Mouse (Mus musculus) left cerebral cortex, adult 2 months (tissue): ENCODE measurements around the gene 1700023F06Rik. TPM values are rescaled to one million over a fixed set of nuclear protein-coding genes. Genes with fewer than 3 reads are reported as not detected.

Experiments
- DNase-seq, 2 experiments: peaks; one replicate each; pipeline ENCODE4 v3.0.0; 2021 to 2022; ENCODE audit warnings: low spot score in 2 of 2, mixed read lengths in 1 of 2; ENCODE audit errors: extremely low spot score in 1 of 2
- H3K27ac ChIP-seq: fragments of 200-600 bp; 2 replicates; pipeline ENCODE4 v1.8.1; 2022
- H3K4me3 ChIP-seq: fragments of 200-600 bp; 2 replicates; pipeline ENCODE4 v1.8.1; 2022
- CTCF ChIP-seq: fragments of 200-600 bp; IDR thresholded peaks from 2 replicates; pipeline ENCODE4 v1.8.1; 2022; ENCODE audit warnings: antibody characterized with exemption, mild to moderate bottlenecking, moderate library complexity
- intact Hi-C: fragments of 180-260 bp; cut with DNase I; formaldehyde crosslinking; loops from one replicate; pipeline ENCODE4 v1.15.1; 2025
- total RNA-seq, 2 experiments: library from RNA; stranded (reverse); gene quantifications; 2 replicates each; pipeline ENCODE4 v1.2.3; 2021

1700023F06Rik gene
- total RNA-seq, 2 experiments from 2014 or later, result 2.2 to 2.7 TPM

GRCm38 (mm10) chr11:103171286-103171620, 37.1 kb downstream of the 1700023F06Rik start:
- peak overlapping the region; percentile 95 for H3K27ac ChIP-seq

GRCm38 (mm10) chr11:103170494-103171285, 37.7 kb downstream of the 1700023F06Rik start, which contains the start of gene Fmnl1:
Fmnl1 (plus strand) TSS chr11:103171107.
- H3K4me3 ChIP-seq, result peak within 1 kb of the TSS; percentile 85
- no peak for TF ChIP-seq CTCF
- intact Hi-C loops, result loop anchor here (2.0 to 5.0 kb wide), 3 partner anchors 14 to 97 kb away; partner anchors contain the start of gene Map3k14
- peak within 1 kb of the TSS; percentile 95 for H3K27ac ChIP-seq
- DNase-seq, result peak in 1 of 2 experiments; percentile 51

More at GRCm38 (mm10) chr11:103171286-103171620, 37.1 kb downstream of the 1700023F06Rik start:
- no peak for TF ChIP-seq CTCF
- peak overlapping the region; percentile 85 for H3K4me3 ChIP-seq
- intact Hi-C loops, result loop anchor here (2.0 to 5.0 kb wide), 3 partner anchors 14 to 96 kb away; partner anchors contain the start of gene Map3k14
- no peak for DNase-seq

GRCm38 (mm10) chr11:103170111-103170493, 38.3 kb downstream of the 1700023F06Rik start:
- DNase-seq, result peak in 1 of 2 experiments; percentile 7
- no peak for TF ChIP-seq CTCF
- peak overlapping the region; percentile 95 for H3K27ac ChIP-seq
- intact Hi-C loops, result loop anchor here (2.0 to 5.0 kb wide), 3 partner anchors 15 to 97 kb away; partner anchors contain the start of gene Map3k14
- H3K4me3 ChIP-seq, result peak overlapping the region; percentile 85

GRCm38 (mm10) chr11:103169664-103170063, 38.7 kb downstream of the 1700023F06Rik start:
- peak overlapping the region; percentile 95 for H3K27ac ChIP-seq
- intact Hi-C loops, result loop anchor here (2.0 to 10.0 kb wide), 4 partner anchors 15 to 385 kb away; partner anchors contain the start of gene Map3k14
- no peak overlapping the region; the same call in 1 of the 2 replicates for H3K4me3 ChIP-seq
- no peak for TF ChIP-seq CTCF
- DNase-seq, result no peak

GRCm38 (mm10) chr11:103168690-103169390, 39.5 kb downstream of the 1700023F06Rik start:
- TF ChIP-seq CTCF, result peak; percentile 96
- intact Hi-C loops, result loop anchor here (1.0 to 10.0 kb wide), 2 partner anchors 158 to 386 kb away; no protein-coding TSS in a partner anchor
- peak overlapping the region; percentile 95 for H3K27ac ChIP-seq

GRCm38 (mm10) chr11:103164391-103164790, 44.0 kb downstream of the 1700023F06Rik start:
- intact Hi-C loops, result loop anchor here (10.0 kb wide), 1 partner anchor 390 kb away; no protein-coding TSS in a partner anchor
- TF ChIP-seq CTCF, result no peak
- no peak for DNase-seq

More at GRCm38 (mm10) chr11:103168690-103169390, 39.5 kb downstream of the 1700023F06Rik start:
- DNase-seq, result peak; percentile 72 to 73
- H3K4me3 ChIP-seq, result no peak overlapping the region

GRCm38 (mm10) chr11:103162132-103162531, 46.2 kb downstream of the 1700023F06Rik start:
- TF ChIP-seq CTCF, result peak; percentile 51
- H3K4me3 ChIP-seq, result no peak overlapping the region
- DNase-seq, result no peak
- no peak overlapping the region for H3K27ac ChIP-seq
- intact Hi-C loops, result loop anchor here (10.0 kb wide), 1 partner anchor 393 kb away; no protein-coding TSS in a partner anchor

More at GRCm38 (mm10) chr11:103164391-103164790, 44.0 kb downstream of the 1700023F06Rik start:
- Histone ChIP-seq H3K4me3 (no peak overlapping the region), H3K27ac (no peak overlapping the region)

- TF ChIP-seq CTCF, result no peak; the same call in 1 of the 2 replicates
- intact Hi-C loops, result loop anchor here (10.0 kb wide), 1 partner anchor 393 kb away; no protein-coding TSS in a partner anchor
- DNase-seq, result no peak
- no peak overlapping the region for H3K27ac ChIP-seq
- no peak overlapping the region for H3K4me3 ChIP-seq
These were observed 46.9 kb downstream of the 1700023F06Rik start for GRCm38 (mm10) chr11:103161449-103161848.

GRCm38 (mm10) chr11:103160738-103161137, 47.6 kb downstream of the 1700023F06Rik start:
- no peak overlapping the region for H3K4me3 ChIP-seq
- no peak for DNase-seq
- no peak overlapping the region for H3K27ac ChIP-seq
- intact Hi-C loops, result loop anchor here (10.0 kb wide), 1 partner anchor 394 kb away; no protein-coding TSS in a partner anchor
- TF ChIP-seq CTCF, result no peak

GRCm38 (mm10) chr11:103158621-103159478, 49.5 kb downstream of the 1700023F06Rik start:
- Histone ChIP-seq H3K4me3 (0 out of 2 replicates have a peak overlapping the region, but pooled peaks have one; percentile 1), H3K27ac (peak overlapping the region; percentile 61; the same call in 1 of the 2 replicates)
- TF ChIP-seq CTCF, result peak; percentile 95
- intact Hi-C loops, result loop anchor here (1.0 to 10.0 kb wide), 3 partner anchors 42 to 254 kb away; partner anchors contain the start of gene Gfap
- DNase-seq, result peak; percentile 91 to 95
